Mouse (Mus musculus) adrenal gland, adult 10 weeks (tissue): ENCODE data around the gene Zfp114. TPM values are rescaled to one million over a fixed set of nuclear protein-coding genes. Genes with fewer than 3 reads are reported as not detected.

ENCODE experiments used
- polyA plus RNA-seq: library from polyadenylated mRNA; stranded (reverse); fragments of 350-450 nt; fragmentation: Illumina TruSeq; extraction: RNeasy Lipid Tissue Mini Kit (QIAGEN cat#74804); gene quantifications from one replicate; pipeline ENCODE4 v1.2.3, GENCODE M21; 2014; ENCODE audit warnings: low read depth, low replicate concordance

Zfp114 gene
- polyA plus RNA-seq, result 0.41 TPM

GRCm38 (mm10) chr7:24174618-24175336, at the start of gene Zfp114:
Gene Zfp114, plus strand, starts transcription at chr7:24175060.

GRCm38 (mm10) chr7:24133996-24134828, 40.6 kb upstream of the Zfp114 start, which contains the start of gene Zfp235:
Gene Zfp235, plus strand, starts transcription at chr7:24134169.

GRCm38 (mm10) chr7:24211343-24211742, 36.5 kb downstream of the Zfp114 start, which contains the start of gene Zfp111:
Gene Zfp111, minus strand, starts transcription at chr7:24211443.

Other genes starting within 250 kb of the Zfp114 start
- gene Vmn1r179, start 248.1 kb upstream of the Zfp114 start, polyA plus RNA-seq, result not detected
- gene Vmn1r180, start 224.4 kb upstream of the Zfp114 start, polyA plus RNA-seq, result not detected
- gene Vmn1r181, start 200.4 kb upstream of the Zfp114 start, polyA plus RNA-seq, result not detected
- not detected for gene V1rd19, start 173.4 kb upstream of the Zfp114 start, polyA plus RNA-seq
- gene Vmn1r183, start 121.8 kb upstream of the Zfp114 start, polyA plus RNA-seq, result not detected
- gene Zfp180, start 93.1 kb upstream of the Zfp114 start, polyA plus RNA-seq, result 16.9 TPM
- gene Zfp112, start 62.7 kb upstream of the Zfp114 start, polyA plus RNA-seq, result 2.1 TPM
- 5.2 TPM for gene Zfp235, start 40.9 kb upstream of the Zfp114 start, polyA plus RNA-seq
- 7.2 TPM for gene Zfp111, start 36.4 kb downstream of the Zfp114 start, polyA plus RNA-seq
- gene Zfp109, start 62.5 kb downstream of the Zfp114 start, polyA plus RNA-seq, result 3.3 TPM
- gene Zfp108, start 79.7 kb downstream of the Zfp114 start, polyA plus RNA-seq, result 2.3 TPM
- gene Zfp93, start 95.4 kb downstream of the Zfp114 start, polyA plus RNA-seq, result 2.1 TPM
- 4.2 TPM for gene Zfp61, start 126.2 kb downstream of the Zfp114 start, polyA plus RNA-seq
- 1.5 TPM for gene Zfp94, start 141.6 kb downstream of the Zfp114 start, polyA plus RNA-seq
- not detected for gene Tescl, start 158.9 kb downstream of the Zfp114 start, polyA plus RNA-seq
- gene Lypd5, start 174.1 kb downstream of the Zfp114 start, polyA plus RNA-seq, result not detected
- gene Kcnn4, start 195.2 kb downstream of the Zfp114 start, polyA plus RNA-seq, result not detected
- not detected for gene Smg9, start 224.6 kb downstream of the Zfp114 start, polyA plus RNA-seq